Mouse (Mus musculus): ENCODE measurements at regions not wholly inside any gene's neighbourhood (a gene's known extent, or its start where the extent isn't known, plus 50 kb on each side); places are given as distances from the start of the nearest gene placed in this dataset.

GRCm38 (mm10) chr11:114258218-114258617 lies 191.4 kb upstream of the Sdk2 start:
- no peaks in the 10 kb centered on the region for H3K36me3 ChIP-seq (ENCODE audit: control insufficient read depth)
- no peak for TF ChIP-seq GATA1 (IDR thresholded peaks at IDR 0.05; ENCODE audit: low read length)
- TF ChIP-seq TAL1 (IDR thresholded peaks at IDR 0.05; ENCODE audit: low read length) = no peak
- no peak overlapping the region for H3K4me3 ChIP-seq (replicated peaks)
- no peaks in the 10 kb centered on the region for H3K4me1 ChIP-seq (ENCODE audit: control insufficient read depth)
- H3K9me3 ChIP-seq (ENCODE audit: control insufficient read depth, low read length) = no peaks in the 10 kb centered on the region
- H3K27me3 ChIP-seq (ENCODE audit: control insufficient read depth) = no peaks in the 10 kb centered on the region; the same call in 1 of the 2 replicates

- H3K27me3 ChIP-seq (ENCODE audit: control insufficient read depth) = no peaks in the 10 kb centered on the region; the same call in 1 of the 2 replicates
- no peak overlapping the region for H3K4me3 ChIP-seq (replicated peaks)
- no peaks in the 10 kb centered on the region for H3K9me3 ChIP-seq (ENCODE audit: control insufficient read depth, low read length)
- no peaks in the 10 kb centered on the region for H3K4me1 ChIP-seq (ENCODE audit: control insufficient read depth)
- TF ChIP-seq TAL1 (IDR thresholded peaks at IDR 0.05; ENCODE audit: low read length) (no peak), GATA1 (IDR thresholded peaks at IDR 0.05; ENCODE audit: low read length) (no peak)
- no peaks in the 10 kb centered on the region for H3K36me3 ChIP-seq (ENCODE audit: control insufficient read depth)
These were observed 190.9 kb upstream of the Sdk2 start for GRCm38 (mm10) chr11:114257756-114258155.

GRCm38 (mm10) chr11:114257061-114257460 lies 190.2 kb upstream of the Sdk2 start:
- Histone ChIP-seq H3K9me3 (ENCODE audit: control insufficient read depth, low read length) (no peaks in the 10 kb centered on the region), H3K4me3 (replicated peaks) (no peak overlapping the region), H3K27me3 (ENCODE audit: control insufficient read depth) (no peaks in the 10 kb centered on the region; the same call in 1 of the 2 replicates), H3K36me3 (ENCODE audit: control insufficient read depth) (no peaks in the 10 kb centered on the region), H3K4me1 (ENCODE audit: control insufficient read depth) (no peaks in the 10 kb centered on the region)
- TF ChIP-seq GATA1 (IDR thresholded peaks at IDR 0.05; ENCODE audit: low read length) (no peak), TAL1 (IDR thresholded peaks at IDR 0.05; ENCODE audit: low read length) (no peak)

GRCm38 (mm10) chr11:114254344-114254743 lies 187.5 kb upstream of the Sdk2 start:
- Histone ChIP-seq H3K4me1 (ENCODE audit: control insufficient read depth) (peaks cover 2% of the 10 kb centered on the region), H3K9me3 (ENCODE audit: control insufficient read depth, low read length) (no peaks in the 10 kb centered on the region), H3K27me3 (ENCODE audit: control insufficient read depth) (no peaks in the 10 kb centered on the region; the same call in 1 of the 2 replicates), H3K4me3 (replicated peaks) (no peak overlapping the region), H3K36me3 (ENCODE audit: control insufficient read depth) (no peaks in the 10 kb centered on the region)
- no peak for TF ChIP-seq GATA1 (IDR thresholded peaks at IDR 0.05; ENCODE audit: low read length)
- no peak for TF ChIP-seq TAL1 (IDR thresholded peaks at IDR 0.05; ENCODE audit: low read length)

GRCm38 (mm10) chr11:114251614-114252013 lies 184.8 kb upstream of the Sdk2 start:
- Histone ChIP-seq H3K4me3 (replicated peaks) (no peak overlapping the region), H3K27me3 (ENCODE audit: control insufficient read depth) (no peaks in the 10 kb centered on the region; the same call in 1 of the 2 replicates), H3K36me3 (ENCODE audit: control insufficient read depth) (no peaks in the 10 kb centered on the region), H3K4me1 (ENCODE audit: control insufficient read depth) (peaks cover 12% of the 10 kb centered on the region), H3K9me3 (ENCODE audit: control insufficient read depth, low read length) (no peaks in the 10 kb centered on the region)
- no peak for TF ChIP-seq TAL1 (IDR thresholded peaks at IDR 0.05; ENCODE audit: low read length)
- no peak for TF ChIP-seq GATA1 (IDR thresholded peaks at IDR 0.05; ENCODE audit: low read length)

- Histone ChIP-seq H3K4me3 (replicated peaks) (no peak overlapping the region), H3K27me3 (ENCODE audit: control insufficient read depth) (no peaks in the 10 kb centered on the region; the same call in 1 of the 2 replicates), H3K36me3 (ENCODE audit: control insufficient read depth) (no peaks in the 10 kb centered on the region), H3K4me1 (ENCODE audit: control insufficient read depth) (peaks cover 12% of the 10 kb centered on the region), H3K9me3 (ENCODE audit: control insufficient read depth, low read length) (no peaks in the 10 kb centered on the region)
- TF ChIP-seq TAL1 (IDR thresholded peaks at IDR 0.05; ENCODE audit: low read length) (no peak), GATA1 (IDR thresholded peaks at IDR 0.05; ENCODE audit: low read length) (no peak)
These were observed 182.4 kb upstream of the Sdk2 start for GRCm38 (mm10) chr11:114249215-114249614.

- TF ChIP-seq TAL1 (IDR thresholded peaks at IDR 0.05; ENCODE audit: low read length) = no peak
- TF ChIP-seq GATA1 (IDR thresholded peaks at IDR 0.05; ENCODE audit: low read length) = no peak
- H3K4me1 ChIP-seq (ENCODE audit: control insufficient read depth) = peaks cover 12% of the 10 kb centered on the region
- no peaks in the 10 kb centered on the region; the same call in 1 of the 2 replicates for H3K27me3 ChIP-seq (ENCODE audit: control insufficient read depth)
- H3K4me3 ChIP-seq (replicated peaks) = no peak overlapping the region
- no peaks in the 10 kb centered on the region for H3K9me3 ChIP-seq (ENCODE audit: control insufficient read depth, low read length)
- H3K36me3 ChIP-seq (ENCODE audit: control insufficient read depth) = no peaks in the 10 kb centered on the region
These were observed 181.5 kb upstream of the Sdk2 start for GRCm38 (mm10) chr11:114248261-114248898.

GRCm38 (mm10) chr11:114239311-114239803 lies 172.5 kb upstream of the Sdk2 start:
- no peak for TF ChIP-seq TAL1 (IDR thresholded peaks at IDR 0.05; ENCODE audit: low read length)
- TF ChIP-seq GATA1 (IDR thresholded peaks at IDR 0.05; ENCODE audit: low read length) = no peak
- Histone ChIP-seq H3K4me3 (replicated peaks) (no peak overlapping the region), H3K27me3 (ENCODE audit: control insufficient read depth) (no peaks in the 10 kb centered on the region), H3K9me3 (ENCODE audit: control insufficient read depth, low read length) (no peaks in the 10 kb centered on the region), H3K36me3 (ENCODE audit: control insufficient read depth) (no peaks in the 10 kb centered on the region), H3K4me1 (ENCODE audit: control insufficient read depth) (no peaks in the 10 kb centered on the region)

GRCm38 (mm10) chr11:114238801-114239200 lies 172.0 kb upstream of the Sdk2 start:
- TF ChIP-seq GATA1 (IDR thresholded peaks at IDR 0.05; ENCODE audit: low read length) = no peak
- TF ChIP-seq TAL1 (IDR thresholded peaks at IDR 0.05; ENCODE audit: low read length) = no peak
- Histone ChIP-seq H3K4me1 (ENCODE audit: control insufficient read depth) (no peaks in the 10 kb centered on the region), H3K27me3 (ENCODE audit: control insufficient read depth) (no peaks in the 10 kb centered on the region), H3K4me3 (replicated peaks) (no peak overlapping the region), H3K9me3 (ENCODE audit: control insufficient read depth, low read length) (no peaks in the 10 kb centered on the region), H3K36me3 (ENCODE audit: control insufficient read depth) (no peaks in the 10 kb centered on the region)
